Comparison of ENCODE assay signal across 8 mouse cellular contexts in the genomic region with DNA sequence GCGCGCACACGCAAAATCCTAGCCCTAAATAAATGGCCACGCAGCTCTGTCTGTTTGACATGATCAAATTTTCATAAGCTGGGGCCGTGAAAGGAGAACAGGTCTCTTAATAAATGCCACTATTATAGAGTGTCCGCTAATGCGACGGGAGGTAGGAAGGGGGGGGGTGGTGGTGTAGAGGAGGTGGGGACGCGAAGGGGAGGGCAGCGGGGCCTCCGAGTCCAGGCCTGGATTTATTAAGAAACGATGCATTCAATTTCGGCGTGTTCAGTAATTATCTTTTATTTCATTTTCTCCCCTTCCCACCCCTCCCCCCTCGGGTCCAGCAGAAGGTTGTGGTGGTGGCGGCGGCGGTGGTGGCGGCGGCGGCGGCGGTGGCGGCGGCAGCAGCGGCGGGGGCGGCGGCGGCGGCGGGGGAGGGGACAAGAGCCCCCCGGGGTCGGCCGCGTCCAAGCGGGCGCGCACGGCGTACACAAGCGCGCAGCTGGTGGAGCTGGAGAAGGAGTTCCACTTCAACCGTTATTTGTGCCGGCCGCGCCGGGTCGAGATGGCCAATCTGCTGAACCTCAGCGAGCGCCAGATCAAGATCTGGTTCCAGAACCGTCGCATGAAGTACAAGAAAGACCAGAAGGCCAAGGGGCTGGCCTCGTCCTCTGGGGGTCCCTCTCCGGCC. TPM values are rescaled to one million over a fixed set of nuclear protein-coding genes. Genes with fewer than 3 reads are reported as not detected.
DNase-seq lines count a peak whose midpoint lies in the region; ATAC-seq and TF ChIP-seq lines count a peak whose summit lies in the region.

No protein-coding gene starts in this region.

- no peak overlapping the region for H3K27ac ChIP-seq in gastrocnemius, adult 2 months
- no peak overlapping the region for H3K27ac ChIP-seq in ES-Bruce4 (ENCODE audit: insufficient read depth, low read length)
- peak overlapping the region; percentile 98 for H3K27ac ChIP-seq in hindbrain, embryonic 11.5 days (ENCODE audit: low read depth, low read length)
- no peak overlapping the region for H3K27ac ChIP-seq in limb, embryonic 13.5 days

- H3K4me1 ChIP-seq in ES-Bruce4 (ENCODE audit: control insufficient read depth, insufficient read depth, low read length), result no peaks in the 10 kb centered on the region
- peaks cover 8% of the 10 kb centered on the region; the same call in 1 of the 2 replicates for H3K4me1 ChIP-seq in hindbrain, embryonic 11.5 days (replicated peaks; ENCODE audit: control insufficient read depth, insufficient read depth, low read length)
- peaks cover 17% of the 10 kb centered on the region for H3K4me1 ChIP-seq in limb, embryonic 13.5 days

- peaks cover 65% of the 10 kb centered on the region for H3K27me3 ChIP-seq in ES-Bruce4 (ENCODE audit: control insufficient read depth, insufficient read depth, low read length, poor library complexity, severe bottlenecking)
- peaks cover 66% of the 10 kb centered on the region for H3K27me3 ChIP-seq in hindbrain, embryonic 11.5 days (ENCODE audit: control insufficient read depth, insufficient read depth, low read length)
- H3K27me3 ChIP-seq in limb, embryonic 13.5 days, result peaks cover 96% of the 10 kb centered on the region

- intact Hi-C loops in gastrocnemius, adult 2 months (cut with DNase I), result no loop called here
- intact Hi-C loops in gastrocnemius, postnatal 14 days (cut with DNase I; ENCODE audit: low total_unique reads), result no loop called here

- no peaks in the 10 kb centered on the region for H3K36me3 ChIP-seq in ES-Bruce4 (ENCODE audit: control insufficient read depth, insufficient read depth, low read length, poor library complexity, severe bottlenecking)
- H3K36me3 ChIP-seq in hindbrain, embryonic 11.5 days (ENCODE audit: control insufficient read depth, insufficient read depth, low read length), result no peaks in the 10 kb centered on the region
- H3K36me3 ChIP-seq in limb, embryonic 13.5 days, result no peaks in the 10 kb centered on the region

- DNase-seq in gastrocnemius, adult 2 months, result no peak
- DNase-seq in gastrocnemius, postnatal 14 days, result no peak
- DNase-seq in hindbrain, embryonic 11.5 days (ENCODE audit: low spot score), result peak; percentile 62
- DNase-seq in frontal cortex, postnatal 25 days (ENCODE audit: low spot score in 2 of 2), result no peak
- DNase-seq in cerebellum, postnatal 14 days, result no peak
- no peak for DNase-seq in layer of hippocampus, adult 9-11 months

- ATAC-seq in hindbrain, embryonic 11.5 days (ENCODE audit: low FRiP score), result no peak
- no peak for ATAC-seq in limb, embryonic 13.5 days (ENCODE audit: low FRiP score, low read depth)

- no peaks in the 10 kb centered on the region for H3K9me3 ChIP-seq in ES-Bruce4 (replicated peaks; ENCODE audit: control insufficient read depth, insufficient read depth, low read length, poor library complexity, severe bottlenecking)
- H3K9me3 ChIP-seq in hindbrain, embryonic 11.5 days (ENCODE audit: control insufficient read depth, low read length), result no peaks in the 10 kb centered on the region
- H3K9me3 ChIP-seq in limb, embryonic 13.5 days, result no peaks in the 10 kb centered on the region

- 2% methylated on average over 42 of the region's 56 CpGs for WGBS in hindbrain, embryonic 11.5 days
- 3% methylated on average over 39 of the region's 56 CpGs for WGBS in limb, embryonic 13.5 days

- 0 out of 2 replicates have a peak overlapping the region, but pooled peaks have one; percentile 12 for H3K9ac ChIP-seq in ES-Bruce4 (ENCODE audit: low read depth, poor library complexity, severe bottlenecking)
- peak overlapping the region; percentile 93 for H3K9ac ChIP-seq in hindbrain, embryonic 11.5 days (ENCODE audit: low read depth, low read length)
- H3K9ac ChIP-seq in limb, embryonic 13.5 days, result 0 out of 2 replicates have a peak overlapping the region, but pooled peaks have one; percentile 35

- H3K4me3 ChIP-seq in gastrocnemius, adult 2 months, result peak overlapping the region; percentile 64
- peak overlapping the region; percentile 46 for H3K4me3 ChIP-seq in ES-Bruce4 (ENCODE audit: low read depth, low read length)
- peak overlapping the region; percentile 56 for H3K4me3 ChIP-seq in hindbrain, embryonic 11.5 days (ENCODE audit: low read depth, low read length)
- H3K4me3 ChIP-seq in limb, embryonic 13.5 days, result peak overlapping the region; percentile 28

- no peak for TF ChIP-seq CTCF in gastrocnemius, adult 2 months (IDR thresholded peaks at IDR 0.05)
- no peak for TF ChIP-seq CTCF in ES-Bruce4 (IDR thresholded peaks at IDR 0.05; ENCODE audit: low read depth, low read length)

- H3K4me2 ChIP-seq in hindbrain, embryonic 11.5 days (replicated peaks; ENCODE audit: low read depth, low read length), result peak overlapping the region; percentile 79
- H3K4me2 ChIP-seq in limb, embryonic 13.5 days (replicated peaks), result peak overlapping the region; percentile 56

- no peak for TF ChIP-seq EP300 in ES-Bruce4 (IDR thresholded peaks at IDR 0.05; ENCODE audit: insufficient read depth, low read depth, low read length)

- TF ChIP-seq POLR2A in ES-Bruce4 (IDR thresholded peaks at IDR 0.05; ENCODE audit: insufficient read depth, low read length), result no peak

RNA-seq across cellular contexts. Expression of gene Hoxb2, which starts 5.0 kb away (rescaled TPM):
- under 1 TPM; 0.15 to 0.20 TPM for total RNA-seq in gastrocnemius, adult 2 months (2021)
- total RNA-seq in gastrocnemius, postnatal 14 days (2021), result 1 to 10 TPM in 1 of 2 experiments, under 1 TPM in 1; 0.51 to 1.1 TPM
- polyA plus RNA-seq in ES-Bruce4 (2011; ENCODE audit: insufficient read depth, insufficient read length, low read depth, missing spikeins), result 0.49 and 0.70 TPM in 2 replicates
- polyA plus RNA-seq in hindbrain, embryonic 11.5 days (2014; fragmentation: Nextera tagmentation; extraction: Ambion mirVana), result 64.9 and 67.5 TPM in 2 replicates
- 3.9 and 4.8 TPM in 2 replicates for polyA plus RNA-seq in limb, embryonic 13.5 days (2015; fragmentation: Nextera tagmentation; extraction: Ambion mirVana)

RNA-seq across cellular contexts. Expression of gene Hoxb1, which starts 20.2 kb away (rescaled TPM):
- total RNA-seq in gastrocnemius, adult 2 months (2021), result not detected
- not detected for total RNA-seq in gastrocnemius, postnatal 14 days (2021)
- polyA plus RNA-seq in ES-Bruce4 (2011; ENCODE audit: insufficient read depth, insufficient read length, low read depth, missing spikeins), result not detected in 2 replicates
- polyA plus RNA-seq in hindbrain, embryonic 11.5 days (2014; fragmentation: Nextera tagmentation; extraction: Ambion mirVana), result 7.3 and 8.2 TPM in 2 replicates
- 0.13 TPM in 1 of 2 replicates, not detected in the other for polyA plus RNA-seq in limb, embryonic 13.5 days (2015; fragmentation: Nextera tagmentation; extraction: Ambion mirVana)

RNA-seq across cellular contexts. Expression of gene Hoxb3, which starts 22.2 kb away (rescaled TPM):
- under 1 TPM; 0.22 to 0.51 TPM for total RNA-seq in gastrocnemius, adult 2 months (2021)
- total RNA-seq in gastrocnemius, postnatal 14 days (2021), result under 1 TPM; 0.66 to 0.80 TPM
- 0.67 TPM in 1 of 2 replicates, not detected in the other for polyA plus RNA-seq in ES-Bruce4 (2011; ENCODE audit: insufficient read depth, insufficient read length, low read depth, missing spikeins)
- 10.5 and 13.1 TPM in 2 replicates for polyA plus RNA-seq in hindbrain, embryonic 11.5 days (2014; fragmentation: Nextera tagmentation; extraction: Ambion mirVana)
- 0.17 and 0.55 TPM in 2 replicates for polyA plus RNA-seq in limb, embryonic 13.5 days (2015; fragmentation: Nextera tagmentation; extraction: Ambion mirVana)

RNA-seq across cellular contexts. Expression of gene Hoxb4, which starts 27.3 kb away (rescaled TPM):
- under 1 TPM; 0.31 to 0.38 TPM for total RNA-seq in gastrocnemius, adult 2 months (2021)
- total RNA-seq in gastrocnemius, postnatal 14 days (2021), result under 1 TPM; 0.51 to 0.53 TPM
- 0.35 and 0.70 TPM in 2 replicates for polyA plus RNA-seq in ES-Bruce4 (2011; ENCODE audit: insufficient read depth, insufficient read length, low read depth, missing spikeins)
- 3.5 and 5.1 TPM in 2 replicates for polyA plus RNA-seq in hindbrain, embryonic 11.5 days (2014; fragmentation: Nextera tagmentation; extraction: Ambion mirVana)
- polyA plus RNA-seq in limb, embryonic 13.5 days (2015; fragmentation: Nextera tagmentation; extraction: Ambion mirVana), result 0.36 and 0.50 TPM in 2 replicates

RNA-seq across cellular contexts. Expression of gene Hoxb5, which starts 42.2 kb away (rescaled TPM):
- total RNA-seq in gastrocnemius, adult 2 months (2021), result under 1 TPM; 0.26 to 0.28 TPM
- total RNA-seq in gastrocnemius, postnatal 14 days (2021), result under 1 TPM; 0.90 to 0.91 TPM
- polyA plus RNA-seq in ES-Bruce4 (2011; ENCODE audit: insufficient read depth, insufficient read length, low read depth, missing spikeins), result not detected in 2 replicates
- 33.1 and 42.5 TPM in 2 replicates for polyA plus RNA-seq in hindbrain, embryonic 11.5 days (2014; fragmentation: Nextera tagmentation; extraction: Ambion mirVana)
- 0.97 and 1.5 TPM in 2 replicates for polyA plus RNA-seq in limb, embryonic 13.5 days (2015; fragmentation: Nextera tagmentation; extraction: Ambion mirVana)

Comparison
In these comparisons a context has a peak if more than half of its experiments do, and no peak if none do; other contexts are left out.
1. H3K9ac ChIP-seq: peak in every context shown above with its lines; median percentile 93 in hindbrain, embryonic 11.5 days; 35 in limb, embryonic 13.5 days; 12 in ES-Bruce4.
2. RNA of gene Hoxb2, which starts 5.0 kb away (polyA plus RNA-seq): 64.9 to 67.5 TPM in hindbrain, embryonic 11.5 days; 3.9 to 4.8 TPM in limb, embryonic 13.5 days and 0.49 to 0.70 TPM in ES-Bruce4; every median in the first group is over 10 times any median in the second.
3. Peak in every context shown above with its lines, with median percentiles within 50 percentile points of each other: H3K4me3 ChIP-seq.